Mouse (Mus musculus) kidney, embryonic 15.5 days (tissue): ENCODE measurements at regions not wholly inside any gene's neighbourhood (a gene's known extent, or its start where the extent isn't known, plus 50 kb on each side); places are given as distances from the start of the nearest gene placed in this dataset.

ENCODE experiments used
- ATAC-seq: fragments of 200-750 bp; cut with Nextera tagmentation; replicated peaks from 2 replicates; pipeline ENCODE4 v1.8.0; 2017; ENCODE audit warnings: moderate TSS enrichment; ENCODE audit not compliant: low FRiP score
- H3K27ac ChIP-seq: fragments of 300-500 bp; sonication (generic); 2 replicates; pipeline ENCODE4 v1.5.1; 2015; ENCODE audit warnings: mild to moderate bottlenecking, inconsistent platforms
- H3K27me3 ChIP-seq: fragments of 300-500 bp; sonication (generic); 2 replicates; pipeline ENCODE4 v1.6.1; 2015; ENCODE audit warnings: inconsistent platforms
- H3K36me3 ChIP-seq: fragments of 300-500 bp; sonication (generic); 2 replicates; pipeline ENCODE4 v1.6.1; 2015; ENCODE audit warnings: inconsistent platforms
- H3K4me1 ChIP-seq: fragments of 300-500 bp; sonication (generic); 2 replicates; pipeline ENCODE4 v1.6.1; 2015; ENCODE audit warnings: inconsistent platforms
- H3K4me2 ChIP-seq: fragments of 300-500 bp; sonication (generic); 2 replicates; pipeline ENCODE4 v1.6.1; 2015; ENCODE audit warnings: moderate library complexity, mild to moderate bottlenecking, inconsistent platforms
- H3K4me3 ChIP-seq: fragments of 300-500 bp; sonication (generic); replicated peaks from 2 replicates; pipeline ENCODE4 v1.5.1; 2015; ENCODE audit warnings: mild to moderate bottlenecking, inconsistent platforms
- H3K9ac ChIP-seq: fragments of 300-500 bp; sonication (generic); 2 replicates; pipeline ENCODE4 v1.6.1; 2015; ENCODE audit warnings: mild to moderate bottlenecking, inconsistent platforms
- H3K9me3 ChIP-seq: fragments of 300-500 bp; sonication (generic); replicated peaks from 2 replicates; pipeline ENCODE4 v1.6.1; 2016; ENCODE audit warnings: inconsistent platforms
- WGBS: fragments of 180-500 bp; shearing (Covaris S2); methylation state at CpG from one replicate; pipeline ENCODE4 v1.1.7; 2015; ENCODE audit warnings: mixed read lengths; 5-methylcytosine and 5-hydroxymethylcytosine counted together

- Histone ChIP-seq H3K4me1 (peaks cover 56% of the 10 kb centered on the region), H3K27ac (no peak overlapping the region), H3K27me3 (no peaks in the 10 kb centered on the region), H3K36me3 (no peaks in the 10 kb centered on the region), H3K4me3 (no peak overlapping the region), H3K9me3 (no peaks in the 10 kb centered on the region), H3K4me2 (no peak overlapping the region), H3K9ac (no peak overlapping the region)
- WGBS: 17% methylated on average over 2 of the region's 2 CpGs
- ATAC-seq: no peak
Observed at GRCm38 (mm10) chr2:144157343-144157742, 113.1 kb upstream of the Mgme1 start.

- WGBS: 34% methylated on average over 8 of the region's 8 CpGs
- no peaks in the 10 kb centered on the region for H3K9me3 ChIP-seq
- H3K4me2 ChIP-seq: no peak overlapping the region
- peaks cover 63% of the 10 kb centered on the region for H3K4me1 ChIP-seq
- H3K27me3 ChIP-seq: no peaks in the 10 kb centered on the region
- H3K9ac ChIP-seq: no peak overlapping the region
- no peak overlapping the region for H3K27ac ChIP-seq
- no peak for ATAC-seq
- no peaks in the 10 kb centered on the region for H3K36me3 ChIP-seq
- H3K4me3 ChIP-seq: no peak overlapping the region
Observed at GRCm38 (mm10) chr2:144158256-144158655, 112.2 kb upstream of the Mgme1 start.

GRCm38 (mm10) chr2:144159854-144160331, 110.6 kb upstream of the Mgme1 start:
- WGBS: 38% methylated on average over 9 of the region's 9 CpGs
- Histone ChIP-seq H3K27ac (peak overlapping the region; percentile 85), H3K4me3 (no peak overlapping the region), H3K36me3 (no peaks in the 10 kb centered on the region), H3K9me3 (no peaks in the 10 kb centered on the region), H3K9ac (peak overlapping the region; percentile 17; the same call in 1 of the 2 replicates), H3K4me1 (peaks cover 78% of the 10 kb centered on the region), H3K27me3 (no peaks in the 10 kb centered on the region), H3K4me2 (peak overlapping the region; percentile 31)
- peak; percentile 52 for ATAC-seq

- Histone ChIP-seq H3K4me2 (peak overlapping the region; percentile 31), H3K27ac (peak overlapping the region; percentile 85), H3K27me3 (no peaks in the 10 kb centered on the region), H3K9me3 (no peaks in the 10 kb centered on the region), H3K4me1 (peaks cover 80% of the 10 kb centered on the region), H3K9ac (peak overlapping the region; percentile 17; the same call in 1 of the 2 replicates), H3K36me3 (no peaks in the 10 kb centered on the region), H3K4me3 (no peak overlapping the region)
- 0 out of 2 replicates have a peak, but pooled peaks have one; percentile 40 for ATAC-seq
- 42% methylated on average over 10 of the region's 10 CpGs for WGBS
Observed at GRCm38 (mm10) chr2:144160434-144160833, 110.0 kb upstream of the Mgme1 start.

- no peak for ATAC-seq
- 42% methylated on average over 1 of the region's 1 CpGs for WGBS
- H3K27ac ChIP-seq: peak overlapping the region; percentile 85
Observed at GRCm38 (mm10) chr2:144161852-144162251, 108.6 kb upstream of the Mgme1 start.

GRCm38 (mm10) chr2:144164102-144164501, 106.4 kb upstream of the Mgme1 start:
- no peak overlapping the region for H3K9ac ChIP-seq
- peak overlapping the region; percentile 72 for H3K4me3 ChIP-seq
- H3K27ac ChIP-seq: peak overlapping the region; percentile 97
- H3K36me3 ChIP-seq: no peaks in the 10 kb centered on the region
- H3K9me3 ChIP-seq: no peaks in the 10 kb centered on the region
- H3K4me2 ChIP-seq: peak overlapping the region; percentile 88
- no peak for ATAC-seq
- H3K4me1 ChIP-seq: peaks cover 73% of the 10 kb centered on the region
- 14% methylated on average over 8 of the region's 8 CpGs for WGBS
- H3K27me3 ChIP-seq: no peaks in the 10 kb centered on the region

More at GRCm38 (mm10) chr2:144161852-144162251, 108.6 kb upstream of the Mgme1 start:
- Histone ChIP-seq H3K4me3 (no peak overlapping the region), H3K4me1 (peaks cover 85% of the 10 kb centered on the region), H3K9me3 (no peaks in the 10 kb centered on the region), H3K27me3 (no peaks in the 10 kb centered on the region), H3K36me3 (no peaks in the 10 kb centered on the region), H3K4me2 (no peak overlapping the region), H3K9ac (no peak overlapping the region)

- ATAC-seq: peak; percentile 66
- H3K27me3 ChIP-seq: no peaks in the 10 kb centered on the region
- H3K36me3 ChIP-seq: no peaks in the 10 kb centered on the region
- H3K4me2 ChIP-seq: peak overlapping the region; percentile 88
- WGBS: under 1% methylated on average over 37 of the region's 37 CpGs
- no peaks in the 10 kb centered on the region for H3K9me3 ChIP-seq
- H3K4me1 ChIP-seq: peaks cover 74% of the 10 kb centered on the region
- peak overlapping the region; percentile 72 for H3K4me3 ChIP-seq
- peak overlapping the region; percentile 97 for H3K27ac ChIP-seq
- peak overlapping the region; percentile 80 for H3K9ac ChIP-seq
Observed at GRCm38 (mm10) chr2:144164986-144165821, 105.3 kb upstream of the Mgme1 start.

- H3K36me3 ChIP-seq: no peaks in the 10 kb centered on the region
- no peaks in the 10 kb centered on the region for H3K27me3 ChIP-seq
- no peak for ATAC-seq
- H3K27ac ChIP-seq: peak overlapping the region; percentile 97
- WGBS: 28% methylated on average over 12 of the region's 12 CpGs
- H3K4me1 ChIP-seq: peaks cover 73% of the 10 kb centered on the region
- H3K4me2 ChIP-seq: peak overlapping the region; percentile 88
- H3K4me3 ChIP-seq: peak overlapping the region; percentile 72
- H3K9me3 ChIP-seq: no peaks in the 10 kb centered on the region
- peak overlapping the region; percentile 80; the same call in 1 of the 2 replicates for H3K9ac ChIP-seq
Observed at GRCm38 (mm10) chr2:144166102-144166750, 104.2 kb upstream of the Mgme1 start.

- Histone ChIP-seq H3K27ac (peak overlapping the region; percentile 78), H3K4me1 (peaks cover 49% of the 10 kb centered on the region), H3K27me3 (no peaks in the 10 kb centered on the region), H3K9ac (no peak overlapping the region), H3K4me3 (no peak overlapping the region), H3K9me3 (no peaks in the 10 kb centered on the region), H3K4me2 (no peak overlapping the region), H3K36me3 (no peaks in the 10 kb centered on the region)
- ATAC-seq: peak; percentile 47
- WGBS: 27% methylated on average over 4 of the region's 4 CpGs
Observed at GRCm38 (mm10) chr2:144169576-144170178, 100.8 kb upstream of the Mgme1 start.

GRCm38 (mm10) chr2:144172100-144172770, 98.2 kb upstream of the Mgme1 start:
- 17% methylated on average over 9 of the region's 9 CpGs for WGBS
- peak; percentile 89 for ATAC-seq
- H3K27ac ChIP-seq: 0 out of 2 replicates have a peak overlapping the region, but pooled peaks have one; percentile 3

GRCm38 (mm10) chr2:144173358-144174106, 96.9 kb upstream of the Mgme1 start:
- no peaks in the 10 kb centered on the region for H3K36me3 ChIP-seq
- no peaks in the 10 kb centered on the region for H3K9me3 ChIP-seq
- no peak overlapping the region for H3K4me2 ChIP-seq
- H3K4me3 ChIP-seq: no peak overlapping the region
- no peak overlapping the region for H3K9ac ChIP-seq
- no peak overlapping the region for H3K27ac ChIP-seq
- ATAC-seq: no peak
- H3K4me1 ChIP-seq: peaks cover 33% of the 10 kb centered on the region
- WGBS: 77% methylated on average over 8 of the region's 8 CpGs
- no peaks in the 10 kb centered on the region for H3K27me3 ChIP-seq

More at GRCm38 (mm10) chr2:144172100-144172770, 98.2 kb upstream of the Mgme1 start:
- H3K9me3 ChIP-seq: no peaks in the 10 kb centered on the region
- H3K27me3 ChIP-seq: no peaks in the 10 kb centered on the region
- H3K4me3 ChIP-seq: peak overlapping the region; percentile 40
- no peaks in the 10 kb centered on the region for H3K36me3 ChIP-seq
- peaks cover 32% of the 10 kb centered on the region for H3K4me1 ChIP-seq
- peak overlapping the region; percentile 32; the same call in 1 of the 2 replicates for H3K9ac ChIP-seq
- H3K4me2 ChIP-seq: peak overlapping the region; percentile 64
